Mouse (Mus musculus) liver, embryonic 15.5 days (tissue): Measurements from ENCODE around the gene Gm21983. TPM values are rescaled to one million over a fixed set of nuclear protein-coding genes. Genes with fewer than 3 reads are reported as not detected.
A peak's percentile ranks its signal among the peaks of the same experiment; 100 is the strongest.

Experiments
- ATAC-seq: fragments of 200-750 bp; cut with Nextera tagmentation; 2 replicates; pipeline ENCODE4 v1.8.0; 2017; ENCODE audit warnings: moderate number of reproducible peaks, mild to moderate bottlenecking, moderate library complexity; ENCODE audit not compliant: insufficient read depth
- H3K27ac ChIP-seq: fragments of 300-500 bp; sonication (generic); replicated peaks from 2 replicates; pipeline ENCODE4 v1.5.1; 2015; ENCODE audit warnings: mild to moderate bottlenecking, inconsistent platforms
- H3K27me3 ChIP-seq: fragments of 300-500 bp; sonication (generic); 2 replicates; pipeline ENCODE4 v1.6.1; 2015; ENCODE audit warnings: mild to moderate bottlenecking, inconsistent platforms
- H3K36me3 ChIP-seq: fragments of 300-500 bp; sonication (generic); replicated peaks from 2 replicates; pipeline ENCODE4 v1.6.1; 2015; ENCODE audit warnings: moderate library complexity, mild to moderate bottlenecking, inconsistent platforms
- H3K4me1 ChIP-seq: fragments of 300-500 bp; sonication (generic); replicated peaks from 2 replicates; pipeline ENCODE4 v1.6.1; 2015; ENCODE audit warnings: inconsistent platforms
- H3K4me2 ChIP-seq: fragments of 300-500 bp; sonication (generic); 2 replicates; pipeline ENCODE4 v1.6.1; 2015; ENCODE audit warnings: moderate library complexity, mild to moderate bottlenecking, inconsistent platforms
- H3K4me3 ChIP-seq: fragments of 300-500 bp; sonication (generic); replicated peaks from 2 replicates; pipeline ENCODE4 v1.5.1; 2015; ENCODE audit warnings: mild to moderate bottlenecking, inconsistent platforms
- H3K9ac ChIP-seq: fragments of 300-500 bp; sonication (generic); 2 replicates; pipeline ENCODE4 v1.6.1; 2015; ENCODE audit warnings: moderate library complexity, mild to moderate bottlenecking, inconsistent platforms
- H3K9me3 ChIP-seq: fragments of 300-500 bp; sonication (generic); replicated peaks from 2 replicates; pipeline ENCODE4 v1.6.1; 2016; ENCODE audit warnings: inconsistent platforms
- WGBS: fragments of 180-500 bp; shearing (Covaris S2); methylation state at CpG from one replicate; pipeline ENCODE4 v1.1.7; 2015; ENCODE audit warnings: mixed read lengths; ENCODE audit not compliant: insufficient replicate concordance; 5-methylcytosine and 5-hydroxymethylcytosine counted together
- polyA plus RNA-seq: library from polyadenylated mRNA; unstranded; fragments of >200 nt; fragmentation: Nextera tagmentation; extraction: Ambion mirVana; gene quantifications from 2 replicates; pipeline ENCODE4 v1.2.1, GENCODE M21; 2015

Gm21983 gene
- polyA plus RNA-seq, 1 experiment from 2014 or later = not detected

DNA sequence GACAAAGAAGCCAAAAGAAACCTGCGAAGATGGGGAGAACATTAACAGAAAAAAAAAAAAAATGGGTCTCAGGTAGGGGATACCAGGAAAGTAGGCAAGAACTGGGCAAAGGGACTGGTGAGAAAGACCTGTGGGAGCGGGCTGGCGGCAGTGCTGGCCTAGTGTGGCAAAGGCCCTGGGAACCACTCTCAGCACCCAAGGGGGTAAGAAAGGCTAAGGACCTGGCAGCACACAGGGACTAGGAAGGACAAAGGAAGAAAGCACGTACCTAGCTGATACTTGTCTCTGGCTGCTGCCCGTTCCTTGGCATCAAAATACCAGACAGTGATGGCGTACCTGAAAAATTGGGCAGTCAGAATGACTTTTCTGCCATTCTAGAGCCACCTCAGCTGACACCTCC, 21.6 kb downstream of the Gm21983 start:
- no peak for ATAC-seq
- Histone ChIP-seq H3K4me3 (no peak overlapping the region), H3K27me3 (no peaks in the 10 kb centered on the region), H3K4me1 (peaks cover 43% of the 10 kb centered on the region), H3K9me3 (no peaks in the 10 kb centered on the region), H3K4me2 (no peak overlapping the region), H3K9ac (no peak overlapping the region), H3K27ac (no peak overlapping the region), H3K36me3 (peaks cover 39% of the 10 kb centered on the region)
- WGBS = 89% methylated on average over 6 of the region's 6 CpGs

DNA sequence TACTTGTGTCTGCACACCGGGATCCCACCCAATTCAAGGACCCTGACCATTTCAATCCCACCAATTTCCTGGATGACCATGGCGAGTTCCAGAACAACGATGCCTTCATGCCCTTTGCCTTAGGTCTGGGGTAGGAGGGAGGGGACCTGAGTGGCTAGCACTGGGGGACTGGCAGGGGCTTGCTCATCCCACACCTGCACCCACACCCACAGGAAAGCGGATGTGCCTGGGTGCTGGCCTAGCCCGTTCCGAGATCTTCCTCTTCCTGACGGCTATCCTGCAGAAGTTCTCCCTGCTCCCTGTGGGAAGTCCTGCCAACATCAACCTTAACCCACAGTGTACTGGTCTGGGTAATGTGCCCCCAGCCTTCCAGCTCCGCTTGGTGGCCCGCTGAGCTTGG, 22.7 kb downstream of the Gm21983 start:
- H3K4me1 ChIP-seq = peaks cover 32% of the 10 kb centered on the region
- no peak overlapping the region for H3K27ac ChIP-seq
- no peak for ATAC-seq
- WGBS = 85% methylated on average over 9 of the region's 9 CpGs
- no peak overlapping the region for H3K4me2 ChIP-seq
- H3K4me3 ChIP-seq = no peak overlapping the region
- H3K27me3 ChIP-seq = no peaks in the 10 kb centered on the region
- no peaks in the 10 kb centered on the region for H3K9me3 ChIP-seq
- no peak overlapping the region for H3K9ac ChIP-seq
- peaks cover 30% of the 10 kb centered on the region for H3K36me3 ChIP-seq

DNA sequence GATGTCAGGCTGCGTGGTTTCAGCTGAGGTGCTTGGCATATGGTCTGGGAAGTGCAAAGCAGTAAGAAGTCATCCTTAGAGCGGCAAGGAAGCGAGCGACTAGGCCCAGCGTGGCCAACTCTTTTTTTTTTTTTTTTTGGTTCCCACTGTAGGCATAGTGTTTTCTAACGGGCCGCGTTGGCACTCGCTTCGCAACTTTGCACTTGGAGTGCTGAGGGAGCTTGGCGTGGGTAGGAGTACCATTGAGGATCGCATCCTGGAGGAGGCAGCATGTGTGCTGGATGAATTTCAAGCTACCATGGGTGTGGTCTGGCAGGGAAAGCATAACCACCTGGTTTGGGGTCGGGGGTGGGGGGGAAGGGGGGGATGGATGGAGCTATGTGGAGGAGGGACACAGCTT, 24.9 kb downstream of the Gm21983 start:
- peaks cover 12% of the 10 kb centered on the region for H3K4me1 ChIP-seq

DNA sequence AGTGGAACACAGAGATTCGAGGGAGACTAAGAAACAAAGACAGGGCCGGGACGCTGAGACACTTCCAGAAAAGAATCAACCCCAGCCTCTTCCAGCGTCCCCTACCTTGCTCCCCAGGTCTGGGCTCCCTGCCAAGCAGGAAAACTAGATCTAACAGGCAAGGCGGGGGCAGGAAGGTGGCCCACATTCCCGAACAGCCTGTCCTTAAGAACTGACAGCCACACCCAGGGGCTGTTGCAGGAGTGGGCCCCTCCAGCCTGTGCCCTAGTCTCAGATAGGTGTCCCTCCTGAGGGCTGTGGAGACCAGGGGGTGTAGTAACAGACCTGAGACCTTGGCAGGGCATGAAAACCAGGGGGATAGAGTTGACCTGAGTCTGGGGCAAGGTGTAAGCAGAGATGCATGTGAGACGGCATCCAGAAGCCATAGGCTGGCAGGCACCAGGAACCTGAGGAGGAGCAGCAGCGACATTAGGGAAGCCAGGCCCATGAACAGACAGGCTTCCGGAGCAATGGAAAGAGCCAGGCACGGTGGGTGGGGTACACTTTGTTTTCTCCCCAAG, 27.6 kb downstream of the Gm21983 start, which contains the start of gene Cyp2t4:
Gene Cyp2t4, plus strand, starts transcription at position 510 of the 560 bp plus-strand sequence.
- H3K9me3 ChIP-seq = no peaks in the 10 kb centered on the region
- no peak within 1 kb of the TSS for H3K9ac ChIP-seq
- no peak for ATAC-seq
- whole genome bisulfite sequencing = 61% methylated on average over 10 of the region's 10 CpGs
- no peak within 1 kb of the TSS for H3K4me3 ChIP-seq
- H3K4me2 ChIP-seq = no peak within 1 kb of the TSS
- H3K36me3 ChIP-seq = peaks cover 11% of the 10 kb centered on the region
- no peaks in the 10 kb centered on the region for H3K27me3 ChIP-seq
- no peak within 1 kb of the TSS for H3K27ac ChIP-seq
- no peaks in the 10 kb centered on the region for H3K4me1 ChIP-seq

More for the DNA sequence above, 24.9 kb downstream of the Gm21983 start:
- no peak overlapping the region for H3K4me2 ChIP-seq
- WGBS = 75% methylated on average over 13 of the region's 13 CpGs
- no peak for ATAC-seq
- H3K9me3 ChIP-seq = no peaks in the 10 kb centered on the region
- peaks cover 25% of the 10 kb centered on the region for H3K36me3 ChIP-seq
- H3K4me3 ChIP-seq = no peak overlapping the region
- H3K9ac ChIP-seq = no peak overlapping the region
- H3K27me3 ChIP-seq = no peaks in the 10 kb centered on the region
- no peak overlapping the region for H3K27ac ChIP-seq

DNA sequence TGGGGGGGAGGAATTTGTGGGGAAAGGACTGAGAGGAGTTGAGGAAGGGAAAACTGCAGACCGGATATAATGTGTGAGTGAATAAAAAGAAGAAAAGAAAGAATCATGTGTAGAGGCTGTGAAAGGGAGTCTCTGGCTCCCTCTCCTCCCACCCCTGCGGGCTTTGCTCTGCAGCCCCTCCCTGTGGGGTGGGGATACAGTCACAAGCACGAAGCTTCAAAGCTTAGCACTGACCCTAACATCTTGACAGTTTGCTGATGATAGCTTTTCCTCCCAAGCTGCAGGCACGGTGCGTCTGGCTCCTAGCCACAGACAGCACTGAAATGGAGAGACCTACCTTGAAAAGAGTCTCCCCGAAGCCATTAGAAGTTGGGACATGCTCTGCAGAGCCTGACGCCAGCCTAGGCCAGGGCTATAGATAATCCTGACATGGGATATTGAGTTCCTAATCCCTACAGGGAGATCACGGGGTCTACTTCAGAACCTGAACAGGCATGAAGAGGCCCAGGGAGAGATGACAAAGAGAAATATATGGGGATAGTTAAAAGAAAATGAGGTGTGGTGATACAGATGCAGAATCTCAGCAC, 44.4 kb downstream of the Gm21983 start:
- Histone ChIP-seq H3K36me3 (no peaks in the 10 kb centered on the region), H3K4me3 (no peak overlapping the region), H3K9me3 (no peaks in the 10 kb centered on the region), H3K4me2 (no peak overlapping the region), H3K27ac (no peak overlapping the region), H3K9ac (no peak overlapping the region), H3K27me3 (no peaks in the 10 kb centered on the region), H3K4me1 (no peaks in the 10 kb centered on the region)
- no peak for ATAC-seq
- 45% methylated on average over 8 of the region's 8 CpGs for WGBS

DNA sequence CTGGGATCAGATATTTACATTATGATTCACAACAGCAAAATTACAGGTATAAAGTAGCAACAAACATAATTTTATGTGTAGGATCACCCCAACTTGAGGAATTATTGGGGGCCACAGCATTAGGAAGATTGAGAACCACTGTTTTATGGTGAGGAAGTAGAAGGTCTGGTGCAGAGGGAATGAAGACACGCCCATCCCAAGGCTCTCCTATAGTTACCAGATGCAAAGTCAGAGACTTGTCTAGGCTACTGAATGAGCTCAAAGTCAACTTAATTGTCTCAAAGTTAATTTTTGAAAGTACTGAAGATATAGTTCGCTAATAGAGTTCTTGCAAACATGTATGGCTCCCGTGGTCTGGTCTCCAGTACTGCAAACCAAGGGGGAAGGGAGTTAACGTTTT, 47.1 kb downstream of the Gm21983 start:
- H3K4me2 ChIP-seq = no peak overlapping the region
- no peaks in the 10 kb centered on the region for H3K36me3 ChIP-seq
- H3K9ac ChIP-seq = no peak overlapping the region
- no peak overlapping the region for H3K4me3 ChIP-seq
- H3K4me1 ChIP-seq = no peaks in the 10 kb centered on the region
- H3K9me3 ChIP-seq = no peaks in the 10 kb centered on the region
- WGBS = 59% methylated on average over 4 of the region's 4 CpGs
- no peak for ATAC-seq
- H3K27me3 ChIP-seq = no peaks in the 10 kb centered on the region
- H3K27ac ChIP-seq = no peak overlapping the region

DNA sequence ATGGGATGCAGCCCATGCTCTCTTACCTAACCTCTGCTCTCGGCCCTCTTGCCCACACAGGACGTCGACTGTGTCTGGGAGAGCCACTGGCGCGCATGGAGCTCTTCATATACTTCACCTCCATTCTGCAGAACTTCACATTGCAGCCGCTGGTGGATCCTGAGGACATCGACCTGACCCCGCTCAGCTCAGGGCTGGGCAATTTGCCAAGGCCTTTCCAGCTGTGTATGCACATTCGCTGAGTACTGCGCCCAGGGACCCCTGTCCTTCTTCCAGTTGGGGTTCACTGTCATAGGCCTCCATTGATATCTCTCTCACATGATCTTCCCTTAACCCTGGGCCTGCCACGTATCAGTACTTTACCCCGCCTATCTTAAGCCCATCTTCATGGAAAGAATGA, 47.7 kb downstream of the Gm21983 start:
- ATAC-seq = peak; percentile 42; the same call in 1 of the 2 replicates
- H3K9ac ChIP-seq = no peak overlapping the region

DNA sequence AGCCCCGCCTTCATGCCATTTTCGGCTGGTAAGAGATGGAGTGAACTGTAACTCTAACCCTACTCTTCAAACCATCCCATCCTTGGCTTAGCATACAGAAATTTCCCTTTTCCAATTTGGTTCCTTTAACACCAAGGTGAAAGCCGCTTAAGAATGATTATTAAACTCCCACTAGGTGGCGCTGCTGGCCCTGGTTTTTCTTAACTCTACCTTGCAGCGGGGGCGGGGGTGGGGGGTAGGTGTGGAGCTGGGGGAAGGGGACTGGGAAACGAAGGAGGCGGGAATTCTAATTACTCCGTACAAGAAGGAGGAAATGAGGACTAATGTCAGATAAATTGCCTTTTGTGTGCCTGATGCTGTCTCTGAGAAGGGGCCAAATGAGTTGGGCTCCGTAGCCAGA, 48.3 kb downstream of the Gm21983 start:
- H3K4me2 ChIP-seq = peak overlapping the region; percentile 10; the same call in 1 of the 2 replicates
- no peak overlapping the region for H3K9ac ChIP-seq
- H3K4me1 ChIP-seq = no peaks in the 10 kb centered on the region
- no peaks in the 10 kb centered on the region for H3K27me3 ChIP-seq
- H3K4me3 ChIP-seq = no peak overlapping the region
- 13% methylated on average over 10 of the region's 10 CpGs for WGBS
- no peak for ATAC-seq
- no peaks in the 10 kb centered on the region for H3K36me3 ChIP-seq
- H3K27ac ChIP-seq = no peak overlapping the region
- H3K9me3 ChIP-seq = no peaks in the 10 kb centered on the region

More for the DNA sequence above, 47.7 kb downstream of the Gm21983 start:
- Histone ChIP-seq H3K27ac (no peak overlapping the region), H3K27me3 (no peaks in the 10 kb centered on the region), H3K9me3 (no peaks in the 10 kb centered on the region), H3K36me3 (no peaks in the 10 kb centered on the region), H3K4me2 (no peak overlapping the region), H3K4me3 (no peak overlapping the region), H3K4me1 (no peaks in the 10 kb centered on the region)
- WGBS = 57% methylated on average over 12 of the region's 12 CpGs

DNA sequence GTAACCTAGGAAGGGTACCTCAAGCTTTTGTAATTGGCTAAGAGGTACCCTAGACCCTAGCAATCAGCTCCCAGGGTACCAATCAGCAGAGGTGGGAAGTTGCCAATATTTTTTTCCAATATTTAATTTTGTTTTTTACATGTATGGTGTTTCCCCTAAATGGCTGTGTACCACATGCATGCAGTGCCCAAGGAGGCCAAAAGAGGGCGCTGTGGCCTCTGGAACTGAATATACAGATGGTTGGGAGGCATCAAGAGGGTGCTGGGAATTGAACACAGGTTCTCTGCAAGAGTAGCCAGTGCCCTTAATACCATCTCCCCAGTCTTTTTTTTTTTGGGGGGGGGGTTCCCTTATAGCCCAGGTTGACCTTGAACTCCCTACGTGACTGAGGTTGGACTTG, 49.5 kb downstream of the Gm21983 start:
- no peak overlapping the region for H3K27ac ChIP-seq
- 40% methylated on average over 2 of the region's 2 CpGs for WGBS
- no peaks in the 10 kb centered on the region for H3K36me3 ChIP-seq
- no peak for ATAC-seq
- no peaks in the 10 kb centered on the region for H3K27me3 ChIP-seq
- H3K4me1 ChIP-seq = no peaks in the 10 kb centered on the region
- no peak overlapping the region for H3K4me3 ChIP-seq
- H3K4me2 ChIP-seq = no peak overlapping the region
- no peak overlapping the region for H3K9ac ChIP-seq
- no peaks in the 10 kb centered on the region for H3K9me3 ChIP-seq

DNA sequence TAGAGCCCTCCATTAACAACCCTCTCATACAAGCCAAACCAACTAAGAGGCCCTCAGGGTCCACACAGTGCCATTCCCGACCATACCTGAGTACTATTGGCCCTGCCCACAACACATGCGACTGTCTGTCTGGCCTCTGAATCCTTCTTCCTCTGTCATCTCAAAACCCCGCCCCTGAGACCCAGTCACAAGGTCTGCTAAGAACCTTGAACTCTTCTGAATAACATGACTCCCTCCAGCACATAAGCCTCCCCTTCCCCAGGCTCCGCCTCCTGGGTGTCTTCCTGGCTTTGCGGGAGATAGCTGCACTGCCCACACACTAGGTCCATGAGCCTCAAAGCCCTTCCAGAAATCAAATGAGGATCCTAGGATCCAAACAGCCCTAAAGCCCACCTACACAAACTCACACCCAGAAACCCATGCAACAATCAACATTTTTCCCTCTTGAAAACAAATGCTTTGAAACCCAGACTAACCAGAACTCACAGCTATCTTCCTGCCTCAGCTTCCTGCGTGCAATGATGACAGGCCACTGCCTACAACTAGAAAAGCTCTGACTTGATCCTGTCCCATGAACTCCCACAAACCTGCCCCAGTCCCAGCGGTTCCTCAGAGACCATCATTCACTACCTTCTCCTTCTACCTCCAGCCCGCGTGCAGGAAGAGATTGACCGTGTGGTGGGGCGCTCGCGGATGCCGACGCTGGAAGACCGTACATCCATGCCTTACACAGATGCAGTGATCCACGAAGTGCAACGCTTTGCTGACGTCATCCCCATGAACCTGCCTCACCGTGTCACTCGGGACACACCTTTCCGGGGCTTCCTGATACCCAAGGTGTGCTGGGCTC, 50.1 kb downstream of the Gm21983 start:
- Histone ChIP-seq H3K36me3 (no peaks in the 10 kb centered on the region), H3K9ac (no peak overlapping the region), H3K4me3 (no peak overlapping the region), H3K4me2 (no peak overlapping the region), H3K9me3 (no peaks in the 10 kb centered on the region), H3K27me3 (no peaks in the 10 kb centered on the region), H3K4me1 (no peaks in the 10 kb centered on the region), H3K27ac (no peak overlapping the region)
- no peak for ATAC-seq
- WGBS = 74% methylated on average over 22 of the region's 22 CpGs

DNA sequence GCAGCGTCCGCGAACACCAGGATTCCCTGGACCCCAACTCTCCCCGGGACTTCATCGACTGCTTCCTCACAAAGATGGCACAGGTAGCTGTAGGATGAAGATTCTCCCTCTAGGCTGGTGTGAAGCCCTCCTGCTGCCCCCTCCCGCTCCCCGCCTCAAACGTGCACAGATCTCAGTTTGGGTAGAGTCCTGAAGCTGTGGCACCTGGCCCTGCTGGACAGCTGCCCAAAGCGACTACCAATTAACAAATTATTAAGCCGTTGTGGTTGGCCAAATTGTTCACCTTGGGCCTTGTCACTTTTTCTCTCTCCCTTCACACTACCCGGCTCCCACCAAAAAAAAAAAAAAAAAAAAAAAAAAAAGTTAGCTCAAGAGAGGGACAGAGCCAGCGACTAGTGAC, 51.1 kb downstream of the Gm21983 start:
- WGBS = 69% methylated on average over 12 of the region's 12 CpGs
- Histone ChIP-seq H3K9me3 (no peaks in the 10 kb centered on the region), H3K27ac (no peak overlapping the region), H3K27me3 (no peaks in the 10 kb centered on the region), H3K4me1 (no peaks in the 10 kb centered on the region), H3K4me2 (no peak overlapping the region), H3K9ac (no peak overlapping the region), H3K36me3 (no peaks in the 10 kb centered on the region), H3K4me3 (no peak overlapping the region)
- no peak for ATAC-seq
